Mouse (Mus musculus) thymus, adult 2 months (tissue): ENCODE measurements at regions not wholly inside any gene's neighbourhood (a gene's known extent, or its start where the extent isn't known, plus 50 kb on each side); places are given as distances from the start of the nearest gene placed in this dataset.

Experiments
- DNase-seq: peaks from one replicate; pipeline ENCODE4 v3.0.0; 2021
- H3K27ac ChIP-seq: fragments of 200-500 bp; 2 replicates; pipeline ENCODE4 v1.5.1; 2012; ENCODE audit warnings: low read length, control low read depth; ENCODE audit not compliant: control insufficient read depth, insufficient read depth
- H3K27me3 ChIP-seq: fragments of 200-500 bp; 2 replicates; pipeline ENCODE4 v1.6.1; 2012; ENCODE audit warnings: mild to moderate bottlenecking, low read length, moderate library complexity, mixed read lengths; ENCODE audit not compliant: control insufficient read depth, insufficient read depth
- H3K36me3 ChIP-seq: fragments of 200-500 bp; 2 replicates; pipeline ENCODE4 v1.6.1; 2012; ENCODE audit warnings: mild to moderate bottlenecking, low read length, moderate library complexity; ENCODE audit not compliant: control insufficient read depth, insufficient read depth
- H3K4me1 ChIP-seq: fragments of 200-500 bp; replicated peaks from 2 replicates; pipeline ENCODE4 v1.6.1; 2012; ENCODE audit warnings: low read length; ENCODE audit not compliant: control insufficient read depth, insufficient read depth
- H3K4me3 ChIP-seq: fragments of 200-500 bp; 2 replicates; pipeline ENCODE4 v1.5.1; 2012; ENCODE audit warnings: mild to moderate bottlenecking, low read length, control low read depth, moderate library complexity; ENCODE audit not compliant: control insufficient read depth, insufficient read depth
- CTCF ChIP-seq: fragments of 200-500 bp; IDR thresholded peaks from 2 replicates; pipeline ENCODE4 v1.5.1; 2012; ENCODE audit warnings: mild to moderate bottlenecking, control low read depth, low read length, moderate library complexity, borderline replicate concordance; ENCODE audit not compliant: control insufficient read depth, poor library complexity, insufficient read depth; ENCODE audit errors: extremely low read depth
- POLR2A ChIP-seq: fragments of 200-500 bp; IDR thresholded peaks from 2 replicates; pipeline ENCODE4 v1.6.1; 2012; ENCODE audit warnings: mild to moderate bottlenecking, low read length, control low read depth, moderate library complexity; ENCODE audit not compliant: control insufficient read depth, poor library complexity, insufficient read depth; ENCODE audit errors: extremely low read depth
- WGBS: fragments of 180-500 bp; shearing (Covaris S2); methylation state at CpG from one replicate; pipeline ENCODE4 v1.1.7; 2018; 5-methylcytosine and 5-hydroxymethylcytosine counted together

DNA sequence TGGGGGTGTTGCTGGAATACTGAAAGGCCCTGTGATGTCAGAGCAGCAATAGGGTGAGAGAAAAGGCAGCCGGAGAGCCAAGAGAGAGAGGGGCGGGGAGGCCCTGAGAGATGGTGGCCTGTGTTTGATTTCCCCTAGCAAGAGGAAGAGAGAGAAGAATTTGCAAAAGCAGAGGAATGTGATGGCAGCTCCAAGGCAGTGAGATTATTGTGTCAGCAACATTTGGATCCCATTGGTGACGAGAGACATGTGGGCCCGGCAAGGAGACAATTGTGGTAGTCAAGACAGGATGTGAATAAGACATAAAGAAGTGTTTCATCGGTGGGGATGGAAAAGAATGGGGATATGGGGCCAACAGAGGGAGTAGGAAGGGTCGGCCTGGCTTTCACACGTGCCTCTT lies 138.3 kb downstream of the Zfp36l1 start:
- 82% methylated on average over 7 of the region's 7 CpGs for WGBS
- no peak for TF ChIP-seq POLR2A
- TF ChIP-seq CTCF: no peak
- DNase-seq: no peak
- no peaks in the 10 kb centered on the region for H3K36me3 ChIP-seq
- no peaks in the 10 kb centered on the region for H3K4me1 ChIP-seq
- no peaks in the 10 kb centered on the region for H3K27me3 ChIP-seq
- no peak overlapping the region for H3K27ac ChIP-seq
- no peak overlapping the region for H3K4me3 ChIP-seq

- Histone ChIP-seq H3K36me3 (no peaks in the 10 kb centered on the region), H3K4me1 (no peaks in the 10 kb centered on the region), H3K27ac (no peak overlapping the region), H3K27me3 (no peaks in the 10 kb centered on the region), H3K4me3 (no peak overlapping the region)
- no peak for DNase-seq
- WGBS: 88% methylated on average over 7 of the region's 7 CpGs
- TF ChIP-seq CTCF (no peak), POLR2A (no peak)
Observed at GRCm38 (mm10) chr12:79973566-79974230, 139.1 kb downstream of the Zfp36l1 start.

- WGBS: 95% methylated on average over 5 of the region's 5 CpGs
- H3K27me3 ChIP-seq: no peaks in the 10 kb centered on the region
- no peak for DNase-seq
- H3K4me1 ChIP-seq: peaks cover 2% of the 10 kb centered on the region
- H3K4me3 ChIP-seq: no peak overlapping the region
- H3K36me3 ChIP-seq: no peaks in the 10 kb centered on the region
- no peak overlapping the region for H3K27ac ChIP-seq
- TF ChIP-seq CTCF (no peak), POLR2A (no peak)
Observed at GRCm38 (mm10) chr12:79970981-79971390, 141.8 kb downstream of the Zfp36l1 start.

GRCm38 (mm10) chr12:79970227-79970901 lies 142.4 kb downstream of the Zfp36l1 start:
- WGBS: 61% methylated on average over 13 of the region's 13 CpGs
- peaks cover 8% of the 10 kb centered on the region for H3K4me1 ChIP-seq
- TF ChIP-seq POLR2A (no peak), CTCF (no peak)

DNA sequence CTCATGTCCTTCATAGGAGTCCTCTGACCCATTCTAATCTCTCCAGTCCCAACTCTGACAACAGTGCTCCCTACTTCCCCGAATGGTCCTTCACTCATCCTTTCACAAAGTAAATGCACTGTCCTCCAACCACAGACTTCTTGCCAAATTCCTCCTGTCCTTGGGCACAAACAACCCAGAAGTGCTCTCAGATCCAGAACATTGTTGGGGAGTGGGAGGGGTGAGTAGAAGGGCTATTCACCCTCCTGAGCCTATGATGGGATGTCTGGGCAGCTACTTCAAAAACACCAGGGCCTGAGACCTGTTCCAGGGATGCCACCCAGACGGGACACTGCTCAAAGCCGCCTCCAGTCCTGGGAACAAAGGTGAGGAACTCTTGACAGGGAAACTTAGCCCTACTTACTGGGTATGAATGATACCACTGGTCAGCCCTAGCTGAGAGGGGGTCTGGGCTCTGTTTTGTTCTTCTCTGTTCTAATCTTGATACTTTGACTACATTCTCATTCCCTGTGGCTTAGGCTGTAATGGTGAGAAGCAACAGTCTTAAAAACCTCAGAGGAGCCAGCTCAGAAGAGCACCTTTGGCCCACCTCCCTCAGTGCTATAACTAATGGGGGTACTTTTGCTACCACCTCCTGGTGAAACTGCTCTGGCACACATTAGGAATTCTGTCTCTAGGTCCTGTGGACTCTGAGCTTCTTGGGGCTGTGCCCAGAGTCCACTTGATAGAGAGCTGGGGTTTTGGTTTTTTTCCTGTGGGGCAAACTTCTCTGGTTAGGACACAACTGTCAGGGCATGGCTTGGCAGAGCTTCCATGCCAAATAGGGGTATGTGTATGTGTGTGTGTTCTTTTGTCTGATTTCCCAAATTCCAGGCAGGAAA lies 143.2 kb downstream of the Zfp36l1 start:
- DNase-seq: no peak
- H3K27ac ChIP-seq: no peak overlapping the region
- 96% methylated on average over 3 of the region's 3 CpGs for WGBS
- H3K27me3 ChIP-seq: no peaks in the 10 kb centered on the region
- no peaks in the 10 kb centered on the region for H3K36me3 ChIP-seq
- no peak overlapping the region for H3K4me3 ChIP-seq
- H3K4me1 ChIP-seq: peaks cover 10% of the 10 kb centered on the region
- TF ChIP-seq CTCF (no peak), POLR2A (no peak)

More at GRCm38 (mm10) chr12:79970227-79970901, 142.4 kb downstream of the Zfp36l1 start:
- DNase-seq: no peak
- Histone ChIP-seq H3K36me3 (no peaks in the 10 kb centered on the region), H3K27me3 (no peaks in the 10 kb centered on the region), H3K27ac (no peak overlapping the region), H3K4me3 (no peak overlapping the region)

- Histone ChIP-seq H3K27ac (no peak overlapping the region), H3K4me3 (no peak overlapping the region), H3K4me1 (peaks cover 10% of the 10 kb centered on the region), H3K36me3 (no peaks in the 10 kb centered on the region), H3K27me3 (no peaks in the 10 kb centered on the region)
- WGBS: 90% methylated on average over 3 of the region's 3 CpGs
- no peak for TF ChIP-seq POLR2A
- no peak for TF ChIP-seq CTCF
- DNase-seq: no peak
Observed at GRCm38 (mm10) chr12:79968676-79969075, 144.1 kb downstream of the Zfp36l1 start.
